Comparison of ENCODE assay signal across 8 mouse cellular contexts in the genomic region with DNA sequence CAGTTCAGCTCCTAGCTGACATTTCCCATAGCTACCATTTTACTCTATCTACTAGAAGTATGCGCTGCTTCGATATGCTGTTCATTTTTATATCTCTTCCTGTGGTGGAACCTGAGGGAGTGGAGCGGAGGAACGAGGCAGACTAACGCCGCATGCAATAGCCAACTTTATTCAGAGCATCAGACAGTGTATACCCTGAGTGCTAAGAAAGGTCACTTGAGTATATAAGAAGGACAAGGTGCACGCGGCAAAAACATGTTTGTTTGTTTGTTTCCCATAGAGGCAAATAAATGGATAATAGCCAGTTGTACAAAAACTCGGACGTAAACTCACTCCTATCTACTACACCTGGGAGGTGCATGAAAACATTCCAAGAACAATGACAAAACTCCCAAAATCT. TPM values are rescaled to one million over a fixed set of nuclear protein-coding genes. Genes with fewer than 3 reads are reported as not detected.
A peak's percentile ranks its signal among the peaks of the same experiment; 100 is the strongest.
DNase-seq lines count a peak whose midpoint lies in the region; ATAC-seq and TF ChIP-seq lines count a peak whose summit lies in the region.

No protein-coding gene starts in this region.

- TF ChIP-seq POLR2A in myocyte (IDR thresholded peaks at IDR 0.05; ENCODE audit: insufficient read length, low read depth), result no peak

- ATAC-seq in embryonic facial prominence, embryonic 14.5 days (ENCODE audit: low read depth), result no peak
- ATAC-seq in intestine, embryonic 14.5 days (replicated peaks; ENCODE audit: low FRiP score, low TSS enrichment, low read depth), result no peak

- H3K9me3 ChIP-seq in embryonic facial prominence, embryonic 14.5 days (ENCODE audit: control insufficient read depth, low read length), result no peaks in the 10 kb centered on the region
- H3K9me3 ChIP-seq in intestine, embryonic 14.5 days (ENCODE audit: control insufficient read depth, low read length), result no peaks in the 10 kb centered on the region

- H3K36me3 ChIP-seq in embryonic facial prominence, embryonic 14.5 days (ENCODE audit: control insufficient read depth, insufficient read depth, low read length), result no peaks in the 10 kb centered on the region
- H3K36me3 ChIP-seq in intestine, embryonic 14.5 days (ENCODE audit: control insufficient read depth, insufficient read depth, low read length), result no peaks in the 10 kb centered on the region
- H3K36me3 ChIP-seq in myocyte (ENCODE audit: control insufficient read depth, insufficient read depth), result no peaks in the 10 kb centered on the region

- 81% methylated on average over 10 of the region's 10 CpGs for WGBS in embryonic facial prominence, embryonic 14.5 days
- WGBS in intestine, embryonic 14.5 days, result 79% methylated on average over 10 of the region's 10 CpGs

- H3K79me2 ChIP-seq in myocyte (ENCODE audit: control insufficient read depth, insufficient read depth), result peaks cover 7% of the 10 kb centered on the region

- H3K4me3 ChIP-seq in layer of hippocampus, adult 2 months, result peak overlapping the region; percentile 91
- H3K4me3 ChIP-seq in embryonic facial prominence, embryonic 14.5 days (ENCODE audit: low read depth, low read length), result peak overlapping the region; percentile 64
- peak overlapping the region; percentile 81 for H3K4me3 ChIP-seq in intestine, embryonic 14.5 days (ENCODE audit: low read depth, low read length)
- peak overlapping the region; percentile 92 for H3K4me3 ChIP-seq in myocyte

- no peaks in the 10 kb centered on the region for H3K27me3 ChIP-seq in embryonic facial prominence, embryonic 14.5 days (replicated peaks; ENCODE audit: control insufficient read depth, insufficient read depth, low read length)
- H3K27me3 ChIP-seq in intestine, embryonic 14.5 days (replicated peaks; ENCODE audit: control insufficient read depth, insufficient read depth, low read length), result no peaks in the 10 kb centered on the region
- H3K27me3 ChIP-seq in myocyte (ENCODE audit: control insufficient read depth, insufficient read depth, insufficient read length), result no peaks in the 10 kb centered on the region

- H3K27ac ChIP-seq in layer of hippocampus, adult 2 months, result peak overlapping the region; percentile 99
- peak overlapping the region; percentile 95 for H3K27ac ChIP-seq in embryonic facial prominence, embryonic 14.5 days (replicated peaks; ENCODE audit: low read depth, low read length)
- peak overlapping the region; percentile 99 for H3K27ac ChIP-seq in intestine, embryonic 14.5 days (ENCODE audit: low read depth)

- peak overlapping the region; percentile 71 for H3K9ac ChIP-seq in embryonic facial prominence, embryonic 14.5 days (ENCODE audit: low read depth, low read length)
- H3K9ac ChIP-seq in intestine, embryonic 14.5 days (ENCODE audit: low read length), result peak overlapping the region; percentile 81

- TF ChIP-seq CTCF in layer of hippocampus, adult 2 months (conservative IDR thresholded peaks at IDR 0.05), result no peak

- H3ac ChIP-seq in myocyte (ENCODE audit: control insufficient read depth, insufficient read length), result no peak overlapping the region

- H3K4me2 ChIP-seq in embryonic facial prominence, embryonic 14.5 days (ENCODE audit: low read depth, low read length), result peak overlapping the region; percentile 76
- peak overlapping the region; percentile 83 for H3K4me2 ChIP-seq in intestine, embryonic 14.5 days (ENCODE audit: low read length)
- peak overlapping the region; percentile 81 for H3K4me2 ChIP-seq in myocyte (ENCODE audit: low read depth)

- no peak for DNase-seq in layer of hippocampus, adult 2 months (ENCODE audit: low spot score in 2 of 2)
- DNase-seq in layer of hippocampus, postnatal 36 days, result no peak
- no peak for DNase-seq in embryonic facial prominence, embryonic 14.5 days (ENCODE audit: low spot score)
- DNase-seq in intestine, embryonic 14.5 days (ENCODE audit: low spot score), result no peak
- no peak for DNase-seq in thymus, postnatal 14 days
- no peak for DNase-seq in gastrocnemius, adult 8-10 months (ENCODE audit: low spot score in 2 of 2)
- no peak for DNase-seq in layer of hippocampus, postnatal 25 days (ENCODE audit: extremely low spot score in 1 of 2, low spot score in 1 of 2)

- H3K4me1 ChIP-seq in embryonic facial prominence, embryonic 14.5 days (ENCODE audit: control insufficient read depth, insufficient read depth, low read length), result peaks cover 7% of the 10 kb centered on the region; the same call in 1 of the 2 replicates
- H3K4me1 ChIP-seq in intestine, embryonic 14.5 days (replicated peaks; ENCODE audit: control insufficient read depth, insufficient read depth, low read length), result peaks cover 12% of the 10 kb centered on the region; the same call in 1 of the 2 replicates

TF ChIP-seq in myocyte, 11 proteins besides CTCF, POLR2A, EP300 and RAD21:
- no peak for TF ChIP-seq TCF12 (IDR thresholded peaks at IDR 0.05; ENCODE audit: insufficient read depth, poor library complexity, severe bottlenecking)
- no peak for TF ChIP-seq MYOG (IDR thresholded peaks at IDR 0.05; ENCODE audit: control insufficient read depth in 1 of 3, insufficient read depth in 1 of 3, insufficient read length in 2 of 3, low read depth in 2 of 3)
- no peak for TF ChIP-seq MYOD1 (IDR thresholded peaks at IDR 0.05; ENCODE audit: control insufficient read depth in 1 of 3, insufficient read length in 2 of 3, low read depth in 2 of 3)
- TF ChIP-seq POLR2AphosphoS2 (IDR thresholded peaks at IDR 0.05; ENCODE audit: insufficient read length, low read depth), result no peak
- no peak for TF ChIP-seq E2F4 (IDR thresholded peaks at IDR 0.05; ENCODE audit: insufficient read depth)

RNA-seq across cellular contexts. Expression of gene Odf2l, which starts 0.8 kb away (rescaled TPM):
- 10 to 100 TPM; 18.0 to 25.9 TPM for total RNA-seq in layer of hippocampus, adult 2 months (2021)
- total RNA-seq in layer of hippocampus, postnatal 36 days (2021), result 10 to 100 TPM; 24.3 to 26.2 TPM
- 12.6 and 16.0 TPM in 2 replicates for polyA plus RNA-seq in embryonic facial prominence, embryonic 14.5 days (2014; fragmentation: Nextera tagmentation; extraction: Ambion mirVana)
- 14.8 and 18.7 TPM in 2 replicates for polyA plus RNA-seq in intestine, embryonic 14.5 days (2014; fragmentation: Nextera tagmentation; extraction: Ambion mirVana)
- polyA plus RNA-seq in myocyte (2012; fragmentation: generic; extraction: Trizol), result 3.9 TPM
- total RNA-seq in gastrocnemius, adult 8-10 months (2022), result 10 to 100 TPM in 1 of 4 experiments, 1 to 10 TPM in 3; 7.1 to 10.2 (median 7.8) TPM
- total RNA-seq in layer of hippocampus, postnatal 25 days (2021), result 10 to 100 TPM; 16.0 to 17.9 TPM

RNA-seq across cellular contexts. Expression of gene Clca2, which starts 18.4 kb away (rescaled TPM):
- total RNA-seq in layer of hippocampus, adult 2 months (2021), result not detected
- total RNA-seq in layer of hippocampus, postnatal 36 days (2021), result not detected
- polyA plus RNA-seq in embryonic facial prominence, embryonic 14.5 days (2014; fragmentation: Nextera tagmentation; extraction: Ambion mirVana), result 0.69 and 0.95 TPM in 2 replicates
- 0.17 and 0.46 TPM in 2 replicates for polyA plus RNA-seq in intestine, embryonic 14.5 days (2014; fragmentation: Nextera tagmentation; extraction: Ambion mirVana)
- 0.04 TPM for polyA plus RNA-seq in myocyte (2012; fragmentation: generic; extraction: Trizol)
- total RNA-seq in gastrocnemius, adult 8-10 months (2022), result under 1 TPM in 2 of 4 experiments, not detected in 2; 0.10 to 0.16 TPM
- total RNA-seq in layer of hippocampus, postnatal 25 days (2021), result not detected
